Mouse (Mus musculus) liver, embryonic 14.5 days (tissue): Measurements from ENCODE around the gene Slc25a12. TPM values are rescaled to one million over a fixed set of nuclear protein-coding genes. Genes with fewer than 3 reads are reported as not detected.

Experiments used
- ATAC-seq: fragments of 200-750 bp; cut with Nextera tagmentation; 2 replicates; pipeline ENCODE4 v1.8.0; 2017; ENCODE audit warnings: moderate number of reproducible peaks, mild to moderate bottlenecking, moderate library complexity; ENCODE audit not compliant: insufficient read depth
- DNase-seq, 3 experiments: peaks; one replicate each; pipeline ENCODE4 v3.0.0-alpha.2; 2012 to 2013; ENCODE audit warnings: low read depth in 3 of 3, low spot score in 3 of 3
- H3K27ac ChIP-seq: fragments of 300-500 bp; sonication (generic); 2 replicates; pipeline ENCODE4 v1.5.1; 2014; ENCODE audit warnings: moderate library complexity, mild to moderate bottlenecking, control low read depth, inconsistent platforms
- H3K27me3 ChIP-seq: fragments of 300-500 bp; sonication (generic); 2 replicates; pipeline ENCODE4 v1.6.1; 2014; ENCODE audit warnings: mild to moderate bottlenecking, low read length, moderate library complexity; ENCODE audit not compliant: control insufficient read depth, insufficient read depth
- H3K36me3 ChIP-seq: fragments of 300-500 bp; sonication (generic); replicated peaks from 2 replicates; pipeline ENCODE4 v1.6.1; 2014; ENCODE audit warnings: low read depth; ENCODE audit not compliant: control insufficient read depth, insufficient read depth
- H3K4me1 ChIP-seq, 2 experiments: fragments of 200-500 bp in 1 of 2; fragments of 300-500 bp in 1 of 2; sonication (generic) in 1 of 2; replicated peaks; 2 replicates each; pipeline ENCODE4 v1.6.1; 2012 to 2014; ENCODE audit warnings: antibody characterized with exemption in 1 of 2, inconsistent platforms in 1 of 2, low read length in 1 of 2; ENCODE audit not compliant: control insufficient read depth in 2 of 2, insufficient read depth in 2 of 2
- H3K4me2 ChIP-seq: fragments of 300-500 bp; sonication (generic); 2 replicates; pipeline ENCODE4 v1.6.1; 2014; ENCODE audit warnings: low read depth, mild to moderate bottlenecking, control low read depth, moderate library complexity
- H3K4me3 ChIP-seq, 2 experiments: fragments of 200-500 bp in 1 of 2; fragments of 300-500 bp in 1 of 2; sonication (generic) in 1 of 2; 2 replicates each; pipeline ENCODE4 v1.5.1; 2012 to 2014; ENCODE audit warnings: low read depth in 2 of 2, low read length in 2 of 2, mild to moderate bottlenecking in 2 of 2, control low read depth in 1 of 2, inconsistent platforms in 1 of 2, moderate library complexity in 1 of 2; ENCODE audit not compliant: insufficient read depth in 1 of 2
- H3K9ac ChIP-seq: fragments of 300-500 bp; sonication (generic); replicated peaks from 2 replicates; pipeline ENCODE4 v1.6.1; 2014; ENCODE audit warnings: mild to moderate bottlenecking, control low read depth, moderate library complexity
- H3K9me3 ChIP-seq: fragments of 300-500 bp; sonication (generic); 2 replicates; pipeline ENCODE4 v1.6.1; 2016; ENCODE audit warnings: low read length, mixed read lengths; ENCODE audit not compliant: control insufficient read depth
- CTCF ChIP-seq: IDR thresholded peaks from 2 replicates; pipeline ENCODE4 v1.5.1; 2016; ENCODE audit warnings: antibody characterized with exemption, low read depth, control low read depth
- EP300 ChIP-seq: IDR thresholded peaks from 2 replicates; pipeline ENCODE4 v1.6.1; 2016; ENCODE audit warnings: antibody characterized with exemption, low read depth
- WGBS: fragments of 180-500 bp; shearing (Covaris S2); extraction: QIAGEN DNeasy Blood & Tissue Kit; methylation state at CpG from one replicate; pipeline ENCODE4 v1.1.7; 2014; ENCODE audit not compliant: insufficient replicate concordance; 5-methylcytosine and 5-hydroxymethylcytosine counted together
- polyA plus RNA-seq, 2 experiments: library from polyadenylated mRNA; depleted of rRNA in 1 of 2; stranded (reverse) in 1 of 2; unstranded in 1 of 2; fragments of >200 nt; fragmentation: Nextera tagmentation in 1 of 2; extraction: Ambion mirVana in 1 of 2; gene quantifications; 2 replicates each; pipeline versions ENCODE4 v1.2.1 to v1.2.3; 2012 to 2014

Gene Slc25a12
- polyA plus RNA-seq, 2 experiments, result 12.8 to 23.0 TPM

GRCm38 (mm10) chr2:71278791-71279775 lies 88.5 kb downstream of the Slc25a12 start:
- H3K36me3 ChIP-seq, result peaks cover 7% of the 10 kb centered on the region
- no peak for ATAC-seq
- WGBS, result 81% methylated on average over 23 of the region's 23 CpGs
- H3K9ac ChIP-seq, result no peak overlapping the region
- H3K27me3 ChIP-seq, result no peaks in the 10 kb centered on the region
- no peaks in the 10 kb centered on the region for H3K9me3 ChIP-seq
- DNase-seq, result no peak
- H3K4me1 ChIP-seq, result no peaks in the 10 kb centered on the region
- TF ChIP-seq EP300, result no peak
- no peak for TF ChIP-seq CTCF
- no peak overlapping the region for H3K4me2 ChIP-seq
- H3K27ac ChIP-seq, result no peak overlapping the region
- no peak overlapping the region for H3K4me3 ChIP-seq

- no peaks in the 10 kb centered on the region for H3K36me3 ChIP-seq
- no peaks in the 10 kb centered on the region for H3K9me3 ChIP-seq
- H3K27me3 ChIP-seq, result no peaks in the 10 kb centered on the region
- peaks cover 0 to 7% of the 10 kb centered on the region in 2 experiments; a peak in 3 of 4 replicates for H3K4me1 ChIP-seq
- H3K9ac ChIP-seq, result no peak overlapping the region
- WGBS, result 84% methylated on average over 7 of the region's 7 CpGs
- no peak overlapping the region for H3K4me2 ChIP-seq
- TF ChIP-seq EP300 (no peak), CTCF (no peak)
- no peak for ATAC-seq
- no peak for DNase-seq
- H3K4me3 ChIP-seq, result no peak overlapping the region
- H3K27ac ChIP-seq, result no peak overlapping the region
Measured at GRCm38 (mm10) chr2:71275734-71276133, 91.8 kb downstream of the Slc25a12 start.

- no peak for DNase-seq
- whole genome bisulfite sequencing, result 50% methylated on average over 23 of the region's 23 CpGs
Measured at GRCm38 (mm10) chr2:71273955-71274679, 93.4 kb downstream of the Slc25a12 start.

GRCm38 (mm10) chr2:71270085-71270484 lies 97.5 kb downstream of the Slc25a12 start:
- Histone ChIP-seq H3K9me3 (no peaks in the 10 kb centered on the region), H3K27ac (0 out of 2 replicates have a peak overlapping the region, but pooled peaks have one; percentile 17), H3K27me3 (no peaks in the 10 kb centered on the region), H3K9ac (0 out of 2 replicates have a peak overlapping the region, but pooled peaks have one; percentile 14), H3K4me3 (no peak overlapping the region), H3K4me2 (peak overlapping the region; percentile 56), H3K4me1 (peaks cover 12 to 28% of the 10 kb centered on the region in 2 experiments), H3K36me3 (peaks cover 3% of the 10 kb centered on the region; the same call in 1 of the 2 replicates)
- ATAC-seq (peak; percentile 72; the same call in 1 of the 2 replicates), DNase-seq (peak; percentile 48 to 62 (median 60))
- 12% methylated on average over 4 of the region's 4 CpGs for WGBS
- TF ChIP-seq CTCF (no peak), EP300 (no peak)

More at GRCm38 (mm10) chr2:71273955-71274679, 93.4 kb downstream of the Slc25a12 start:
- no peak for TF ChIP-seq CTCF
- no peak for TF ChIP-seq EP300
- Histone ChIP-seq H3K4me2 (0 out of 2 replicates have a peak overlapping the region, but pooled peaks have one; percentile 3), H3K9ac (no peak overlapping the region), H3K4me3 (peak overlapping the region in 1 of 2 experiments; percentile 18; a peak in 1 of 4 replicates), H3K9me3 (no peaks in the 10 kb centered on the region), H3K27me3 (no peaks in the 10 kb centered on the region), H3K27ac (no peak overlapping the region), H3K4me1 (peaks cover 7 to 18% of the 10 kb centered on the region in 2 experiments), H3K36me3 (no peaks in the 10 kb centered on the region)
- ATAC-seq, result no peak
